Mouse (Mus musculus): Measurements from ENCODE around the gene Prkar2a. TPM values are rescaled to one million over a fixed set of nuclear protein-coding genes. Genes with fewer than 3 reads are reported as not detected.
A peak's percentile ranks its signal among the peaks of the same experiment; 100 is the strongest.

Prkar2a gene
- total RNA-seq, 2 experiments from 2014 or later = 15.8 to 19.3 TPM

DNA sequence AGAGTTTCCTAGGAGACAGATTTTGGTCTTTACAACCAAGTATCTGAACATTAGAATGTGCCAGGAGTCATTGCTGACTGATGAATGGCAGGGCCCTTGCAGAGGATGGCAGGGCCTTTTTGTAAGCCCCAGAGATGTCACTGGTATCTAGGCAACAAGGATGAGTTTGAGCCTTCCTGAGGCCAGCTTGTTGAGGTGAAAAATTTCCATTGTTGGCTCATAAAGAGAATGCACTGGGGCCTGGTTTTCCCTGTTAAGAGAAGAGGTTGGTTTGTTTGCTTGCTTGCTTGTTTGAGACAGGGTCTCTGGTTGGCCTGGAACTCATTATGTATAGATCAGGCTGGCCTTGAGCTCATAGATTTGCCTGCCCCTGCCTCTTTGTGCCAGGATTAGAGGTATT is 96.3 kb downstream of the Prkar2a start:
- no peak for ATAC-seq (replicated peaks; ENCODE audit: low FRiP score, low TSS enrichment, poor library complexity, severe bottlenecking)

DNA sequence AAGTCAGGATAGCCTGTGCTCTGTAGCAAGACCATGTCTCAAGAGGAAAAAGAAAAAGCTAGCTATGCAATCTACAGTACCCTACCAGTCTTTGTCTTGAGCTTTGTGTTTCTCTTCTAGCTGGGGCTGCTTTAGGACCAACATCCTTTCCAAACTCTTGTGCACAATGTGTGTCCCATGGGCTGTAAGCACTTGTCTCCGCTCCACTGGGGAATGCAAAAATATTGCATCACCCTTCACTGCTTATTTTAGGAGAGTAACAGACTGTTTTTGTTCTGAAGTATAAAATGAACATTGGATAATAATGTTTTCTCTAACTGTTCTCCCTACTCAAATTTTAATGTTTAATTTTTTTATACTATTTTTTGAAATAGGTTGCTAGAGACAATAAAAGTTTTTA is 97.4 kb downstream of the Prkar2a start:
- no peak for ATAC-seq (replicated peaks; ENCODE audit: low FRiP score, low TSS enrichment, poor library complexity, severe bottlenecking)

DNA sequence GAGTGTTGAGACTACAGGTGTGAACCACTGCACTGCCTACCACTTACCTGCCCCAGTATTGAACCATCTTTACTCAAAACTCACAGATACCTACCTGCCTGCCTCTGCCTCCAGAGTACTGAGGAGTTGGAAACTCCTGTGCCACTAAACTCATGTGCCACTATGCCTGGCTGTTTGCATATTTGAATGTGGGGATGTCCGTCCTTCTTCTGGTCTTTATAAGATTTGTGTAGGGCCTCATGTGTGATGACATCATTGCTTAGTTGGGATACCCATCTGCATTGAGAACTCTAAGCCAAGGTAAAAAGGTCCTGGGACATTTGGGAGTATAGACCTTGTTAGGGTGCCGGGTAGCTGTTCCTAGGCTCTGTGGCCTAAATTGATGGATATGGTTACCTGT is 98.0 kb downstream of the Prkar2a start:
- no peak for ATAC-seq (replicated peaks; ENCODE audit: low FRiP score, low TSS enrichment, poor library complexity, severe bottlenecking)

GRCm38 (mm10) chr9:108788713-108789112 is 99.6 kb downstream of the Prkar2a start:
- ATAC-seq (replicated peaks; ENCODE audit: low FRiP score, low TSS enrichment, poor library complexity, severe bottlenecking) = no peak

DNA sequence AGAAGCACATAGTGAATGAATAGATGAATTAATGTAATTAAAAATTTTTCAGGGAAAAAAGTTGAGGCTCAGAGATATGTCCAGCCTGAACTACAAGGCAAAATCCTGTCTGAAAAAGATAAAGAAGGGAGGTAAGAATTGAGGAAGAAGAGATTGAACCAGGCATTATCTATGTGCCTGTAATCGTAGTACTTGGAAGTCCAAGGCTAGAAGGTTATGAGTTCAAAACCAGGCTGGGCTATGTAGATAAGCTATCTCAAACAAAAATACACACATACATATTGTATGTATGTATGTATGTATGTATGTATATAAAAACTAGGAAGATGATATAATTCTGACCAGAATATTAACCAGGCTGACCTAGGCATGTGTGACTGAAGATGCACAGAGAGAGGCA is 103.2 kb downstream of the Prkar2a start:
- peak; percentile 68 for ATAC-seq (replicated peaks; ENCODE audit: low FRiP score, low TSS enrichment, poor library complexity, severe bottlenecking)

DNA sequence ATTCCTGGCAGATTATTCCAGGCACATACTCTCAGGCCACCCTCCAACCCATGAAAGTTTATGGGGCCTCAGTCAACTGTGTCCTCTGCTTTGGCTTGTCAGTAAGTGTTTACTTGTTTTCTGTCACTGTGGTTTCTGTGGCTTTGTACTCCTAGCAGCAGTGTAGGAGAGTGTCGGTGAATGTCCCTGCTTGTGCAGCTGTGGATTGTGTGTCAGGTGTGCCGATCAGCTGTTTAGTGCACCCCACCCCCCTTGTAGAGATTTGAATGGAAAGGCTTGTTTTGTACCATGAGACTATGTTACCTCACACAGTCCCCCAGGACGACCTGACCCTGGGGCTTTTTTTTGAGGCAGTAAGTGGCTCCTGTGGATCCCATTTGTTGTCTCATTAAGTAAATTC is 103.6 kb downstream of the Prkar2a start:
- ATAC-seq (replicated peaks; ENCODE audit: low FRiP score, low TSS enrichment, poor library complexity, severe bottlenecking) = peak; percentile 29; the same call in 1 of the 2 replicates

DNA sequence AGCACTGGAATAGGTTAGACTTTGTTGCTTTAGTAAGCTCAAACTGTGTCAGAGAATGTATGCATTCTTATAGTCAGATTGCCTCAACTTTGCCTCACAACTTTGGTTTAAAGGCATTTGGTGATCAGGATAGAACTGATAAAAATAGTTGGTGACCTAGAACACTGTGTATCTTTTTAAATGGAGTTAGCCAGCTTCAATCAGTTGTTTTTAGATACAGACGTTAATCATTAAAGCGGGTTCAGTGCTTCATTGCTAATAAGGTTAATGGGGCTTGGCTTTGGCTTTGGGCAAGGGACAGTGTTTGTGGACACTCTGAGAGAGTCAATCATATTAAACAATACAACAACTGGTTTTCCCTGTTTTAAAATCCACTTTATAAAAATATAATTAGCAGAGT is 106.2 kb downstream of the Prkar2a start:
- no peak for ATAC-seq (replicated peaks; ENCODE audit: low FRiP score, low TSS enrichment, poor library complexity, severe bottlenecking)

DNA sequence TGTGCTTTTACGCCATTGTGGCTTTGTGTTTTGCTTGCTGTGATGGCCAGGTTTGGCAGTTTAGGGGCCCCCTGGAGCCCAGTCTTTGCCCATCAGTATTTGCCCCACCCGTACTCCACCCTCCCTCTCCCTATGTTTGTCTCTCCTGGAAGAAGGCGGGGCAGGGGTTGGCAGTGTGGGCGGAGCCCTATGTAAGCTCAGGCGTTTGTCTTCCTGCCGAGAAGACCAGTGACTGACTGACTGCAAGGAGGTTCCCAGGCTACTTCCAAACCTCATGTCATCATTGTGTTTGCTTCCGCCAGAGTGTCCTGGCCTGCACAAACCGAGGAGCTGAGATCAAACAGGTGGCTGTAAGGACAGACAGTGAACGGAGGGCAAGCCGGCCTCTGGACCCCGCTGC is 106.6 kb downstream of the Prkar2a start:
- peak; percentile 84 for ATAC-seq (replicated peaks; ENCODE audit: low FRiP score, low TSS enrichment, poor library complexity, severe bottlenecking)

DNA sequence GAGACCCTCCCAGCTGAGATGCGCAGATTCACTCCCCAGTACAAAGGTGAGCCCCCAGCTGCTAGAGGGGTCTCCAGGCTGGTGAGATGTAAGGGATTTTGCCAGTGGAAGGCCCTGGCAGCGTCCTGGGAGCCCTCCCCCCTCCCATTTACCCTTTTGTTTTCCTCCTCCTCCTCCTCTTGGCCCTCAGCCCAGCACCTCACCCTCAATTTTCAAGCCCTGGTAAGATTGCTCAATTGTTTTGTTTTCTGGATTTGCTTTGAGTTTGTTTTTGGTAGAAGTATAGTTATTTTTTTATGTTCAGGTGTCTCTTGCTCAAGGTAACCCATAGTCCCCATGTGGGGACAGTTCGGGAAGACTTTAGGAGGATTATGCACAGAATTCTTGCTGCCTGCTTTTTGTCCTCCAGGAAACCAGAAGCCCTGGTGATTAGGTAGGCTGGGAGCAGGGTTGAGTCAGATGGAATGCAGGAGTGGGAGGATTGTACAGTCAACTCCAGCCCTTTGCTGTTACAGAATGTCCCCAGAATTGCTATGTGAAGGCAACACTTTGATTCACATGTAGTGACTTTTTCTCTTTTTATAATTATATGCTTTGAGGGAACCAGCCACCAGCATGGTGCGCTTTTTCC is 107.4 kb downstream of the Prkar2a start:
- ATAC-seq (replicated peaks; ENCODE audit: low FRiP score, low TSS enrichment, poor library complexity, severe bottlenecking) = no peak

GRCm38 (mm10) chr9:108797477-108797876 is 108.4 kb downstream of the Prkar2a start:
- no peak for ATAC-seq (replicated peaks; ENCODE audit: low FRiP score, low TSS enrichment, poor library complexity, severe bottlenecking)

DNA sequence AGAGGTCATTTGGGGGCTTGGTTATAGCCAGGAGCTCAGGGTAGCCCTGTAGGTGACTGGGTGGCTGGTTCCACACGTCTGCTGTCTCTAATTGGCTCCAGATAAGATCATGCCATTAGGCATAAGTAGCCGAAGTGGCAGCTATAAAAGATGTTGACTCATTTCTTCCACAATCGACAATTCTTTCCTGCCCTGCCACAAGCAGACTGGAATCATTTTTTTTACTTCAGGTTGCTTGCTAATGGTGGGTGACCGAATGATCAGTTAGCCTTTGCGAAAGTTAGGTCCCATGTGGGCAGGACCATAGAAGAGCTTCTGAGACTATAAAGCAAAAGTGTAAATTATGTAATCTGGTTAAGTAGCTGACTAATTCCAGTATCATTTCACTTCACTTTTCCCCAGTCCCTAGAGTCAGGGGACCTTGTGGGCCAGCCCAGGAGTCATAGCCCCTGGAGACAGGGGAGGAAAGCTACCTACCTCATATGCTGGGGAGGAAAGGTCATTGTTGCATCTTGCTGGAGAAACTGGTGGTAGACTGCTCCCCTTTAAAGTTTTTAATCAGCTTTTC is 109.5 kb downstream of the Prkar2a start:
- ATAC-seq (replicated peaks; ENCODE audit: low FRiP score, low TSS enrichment, poor library complexity, severe bottlenecking) = no peak

DNA sequence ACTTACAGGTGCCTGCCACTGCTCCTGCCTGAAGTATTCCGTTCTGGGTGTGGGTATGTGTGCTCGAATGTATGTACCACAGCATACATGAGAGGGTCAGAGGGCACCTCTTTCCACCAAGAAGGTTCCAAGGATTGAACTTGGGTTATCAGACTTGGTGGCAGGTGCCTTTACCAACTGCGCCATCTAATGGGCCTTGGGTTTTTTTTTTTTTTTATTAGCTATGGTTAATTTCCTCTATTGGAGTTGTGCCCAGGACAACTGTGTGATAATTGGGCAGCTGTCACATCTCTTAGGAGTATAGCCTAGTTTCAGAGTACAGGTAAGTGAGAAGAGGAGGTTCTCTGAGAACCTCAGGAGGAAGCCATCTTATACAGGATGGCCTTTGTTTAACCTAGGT is 110.5 kb downstream of the Prkar2a start:
- ATAC-seq (replicated peaks; ENCODE audit: low FRiP score, low TSS enrichment, poor library complexity, severe bottlenecking) = no peak

Other genes with a start within 250 kb of the Prkar2a start
- gene Ccdc71, start 228.8 kb upstream of the Prkar2a start, total RNA-seq (2014; fragmentation: Nextera tagmentation) = 19.6 and 42.3 TPM in 2 replicates
- gene Ccdc71, start 228.8 kb upstream of the Prkar2a start, total RNA-seq (2017) = 13.2 and 13.6 TPM in 2 replicates
- gene Klhdc8b, start 227.7 kb upstream of the Prkar2a start, total RNA-seq (2014; fragmentation: Nextera tagmentation) = 8.0 and 29.6 TPM in 2 replicates
- gene Klhdc8b, start 227.7 kb upstream of the Prkar2a start, total RNA-seq (2017) = 6.2 and 21.7 TPM in 2 replicates
- gene Lamb2, start 209.6 kb upstream of the Prkar2a start, total RNA-seq (2014; fragmentation: Nextera tagmentation) = not detected in 2 replicates
- 0.66 TPM in 1 of 2 replicates, not detected in the other for gene Lamb2, start 209.6 kb upstream of the Prkar2a start, total RNA-seq (2017)
- gene Usp19, start 198.7 kb upstream of the Prkar2a start, total RNA-seq (2014; fragmentation: Nextera tagmentation) = 127 and 134 TPM in 2 replicates
- gene Usp19, start 198.7 kb upstream of the Prkar2a start, total RNA-seq (2017) = 37.8 and 51.0 TPM in 2 replicates
- gene Qars, start 181.6 kb upstream of the Prkar2a start, total RNA-seq (2014; fragmentation: Nextera tagmentation) = 356 and 390 TPM in 2 replicates
- 235 and 321 TPM in 2 replicates for gene Qars, start 181.6 kb upstream of the Prkar2a start, total RNA-seq (2017)
- gene Qrich1, start 172.5 kb upstream of the Prkar2a start, total RNA-seq (2014; fragmentation: Nextera tagmentation) = 115 and 171 TPM in 2 replicates
- gene Qrich1, start 172.5 kb upstream of the Prkar2a start, total RNA-seq (2017) = 146 and 150 TPM in 2 replicates
- gene Impdh2, start 129.0 kb upstream of the Prkar2a start, total RNA-seq (2014; fragmentation: Nextera tagmentation) = 430 and 507 TPM in 2 replicates
- 413 and 539 TPM in 2 replicates for gene Impdh2, start 129.0 kb upstream of the Prkar2a start, total RNA-seq (2017)
- gene Ndufaf3, start 121.9 kb upstream of the Prkar2a start, total RNA-seq (2014; fragmentation: Nextera tagmentation) = 21.9 and 31.1 TPM in 2 replicates
- 14.1 and 28.7 TPM in 2 replicates for gene Ndufaf3, start 121.9 kb upstream of the Prkar2a start, total RNA-seq (2017)
- gene Dalrd3, start 119.4 kb upstream of the Prkar2a start, total RNA-seq (2014; fragmentation: Nextera tagmentation) = 119 and 182 TPM in 2 replicates
- 27.5 and 61.0 TPM in 2 replicates for gene Dalrd3, start 119.4 kb upstream of the Prkar2a start, total RNA-seq (2017)
- gene Wdr6, start 110.6 kb upstream of the Prkar2a start, total RNA-seq (2014; fragmentation: Nextera tagmentation) = 33.2 and 34.7 TPM in 2 replicates
- gene Wdr6, start 110.6 kb upstream of the Prkar2a start, total RNA-seq (2017) = 25.8 and 26.8 TPM in 2 replicates
- gene P4htm, start 91.6 kb upstream of the Prkar2a start, total RNA-seq (2014; fragmentation: Nextera tagmentation) = 2.6 and 3.2 TPM in 2 replicates
- gene P4htm, start 91.6 kb upstream of the Prkar2a start, total RNA-seq (2017) = 1.5 TPM in 1 of 2 replicates, not detected in the other
- gene Arih2, start 39.9 kb upstream of the Prkar2a start, total RNA-seq (2014; fragmentation: Nextera tagmentation) = 38.8 and 59.3 TPM in 2 replicates
- 61.5 and 65.1 TPM in 2 replicates for gene Arih2, start 39.9 kb upstream of the Prkar2a start, total RNA-seq (2017)
- 15.2 and 16.4 TPM in 2 replicates for gene Slc25a20, start 27.2 kb upstream of the Prkar2a start, total RNA-seq (2014; fragmentation: Nextera tagmentation)
- gene Slc25a20, start 27.2 kb upstream of the Prkar2a start, total RNA-seq (2017) = 23.4 and 29.7 TPM in 2 replicates
- 29.8 and 36.7 TPM in 2 replicates for gene Ip6k2, start 94.5 kb downstream of the Prkar2a start, total RNA-seq (2014; fragmentation: Nextera tagmentation)
- gene Ip6k2, start 94.5 kb downstream of the Prkar2a start, total RNA-seq (2017) = 31.3 and 48.7 TPM in 2 replicates
- gene Nckipsd, start 119.1 kb downstream of the Prkar2a start, total RNA-seq (2014; fragmentation: Nextera tagmentation) = 8.6 and 12.2 TPM in 2 replicates
- gene Nckipsd, start 119.1 kb downstream of the Prkar2a start, total RNA-seq (2017) = 1.0 and 2.3 TPM in 2 replicates
- not detected in 2 replicates for gene Celsr3, start 137.0 kb downstream of the Prkar2a start, total RNA-seq (2014; fragmentation: Nextera tagmentation)
- gene Celsr3, start 137.0 kb downstream of the Prkar2a start, total RNA-seq (2017) = 0.05 TPM in 1 of 2 replicates, not detected in the other
- gene Slc26a6, start 164.0 kb downstream of the Prkar2a start, total RNA-seq (2014; fragmentation: Nextera tagmentation) = 5.7 and 5.8 TPM in 2 replicates
- 0.30 and 1.4 TPM in 2 replicates for gene Slc26a6, start 164.0 kb downstream of the Prkar2a start, total RNA-seq (2017)
- gene Tmem89, start 225.3 kb downstream of the Prkar2a start, total RNA-seq (2014; fragmentation: Nextera tagmentation) = 2.7 TPM in 1 of 2 replicates, not detected in the other
- not detected in 2 replicates for gene Tmem89, start 225.3 kb downstream of the Prkar2a start, total RNA-seq (2017)
- gene Uqcrc1, start 247.3 kb downstream of the Prkar2a start, total RNA-seq (2014; fragmentation: Nextera tagmentation) = 281 and 361 TPM in 2 replicates
- 283 and 345 TPM in 2 replicates for gene Uqcrc1, start 247.3 kb downstream of the Prkar2a start, total RNA-seq (2017)